Mouse (Mus musculus): Measurements from ENCODE around the gene Asmt.

GRCm38 (mm10) chrX:170677680-170678079 is 5.2 kb downstream of the Asmt start:
- TF ChIP-seq CTCF (IDR thresholded peaks at IDR 0.05; ENCODE audit: low read depth) (no peak), EP300 (IDR thresholded peaks at IDR 0.05; ENCODE audit: low read depth) (no peak)

Measured in heart, postnatal 0 days (tissue).